Mouse (Mus musculus) bone marrow macrophage, adult 2 months (primary cell): ENCODE results near the gene Prlr.

Experiments
- CTCF ChIP-seq: IDR thresholded peaks from 2 replicates; pipeline ENCODE4 v1.5.1; 2012; ENCODE audit warnings: low read depth, mild to moderate bottlenecking, low read length, moderate library complexity
- POLR2A ChIP-seq: IDR thresholded peaks from 2 replicates; pipeline ENCODE4 v1.6.1; 2012; ENCODE audit warnings: mild to moderate bottlenecking, low read depth, low read length, borderline replicate concordance

- TF ChIP-seq CTCF (no peak), POLR2A (no peak)
These were observed 155.5 kb downstream of the Prlr start for GRCm38 (mm10) chr15:10332566-10332965.
